Mouse (Mus musculus) ES-E14 (cell line): Measurements from ENCODE around the gene Tbc1d16.

ENCODE experiments used
- CHD2 ChIP-seq: IDR thresholded peaks from 2 replicates; pipeline ENCODE4 v1.6.1; 2014; ENCODE audit warnings: mild to moderate bottlenecking, low read depth, low read length, inconsistent platforms
- ZNF384 ChIP-seq: IDR thresholded peaks from 2 replicates; pipeline ENCODE4 v1.6.1; 2012; ENCODE audit warnings: low read depth, low read length, inconsistent platforms

DNA sequence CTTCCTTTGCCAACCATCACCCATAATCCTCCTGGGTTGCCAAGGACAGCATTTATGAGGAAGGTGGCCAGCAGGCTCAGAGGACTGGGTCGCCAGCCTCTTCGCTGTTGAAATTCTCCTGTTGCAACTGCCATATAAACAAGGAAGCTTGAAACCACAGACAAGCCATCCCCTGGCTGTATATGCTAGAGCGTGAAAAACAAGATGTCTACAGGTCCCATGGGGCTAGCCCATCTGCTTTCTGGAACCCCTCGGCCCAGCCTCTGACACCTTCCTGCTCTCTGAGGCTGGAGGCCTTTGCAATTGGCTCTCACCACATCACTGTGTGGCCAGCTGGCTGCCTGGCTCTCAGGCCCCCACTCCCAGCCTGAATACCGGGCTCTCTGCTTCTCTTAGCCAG lies 105.9 kb downstream of the Tbc1d16 start:
- TF ChIP-seq ZNF384 (no peak), CHD2 (no peak)
